Comparison of ENCODE assay signal across 13 mouse cellular contexts in genomic region chr9:72217296-72218028, GRCm38 (mm10). TPM values are rescaled to one million over a fixed set of nuclear protein-coding genes. Genes with fewer than 3 reads are reported as not detected.
DNase-seq lines count a peak whose midpoint lies in the region; ATAC-seq and TF ChIP-seq lines count a peak whose summit lies in the region.
"Had no signal": no experiment of that assay in that cellular context is flagged by ENCODE, and none has a peak within 500 bp of the region (broad histone marks: within the 10 kb centered on the region; RNA-seq: fewer than 3 reads in every experiment).

No protein-coding gene starts in this region.

- intact Hi-C loops in gastrocnemius, adult 2 months (cut with DNase I), result no loop called here

- H3K36me3 ChIP-seq in midbrain, embryonic 10.5 days, result no peaks in the 10 kb centered on the region
- no peaks in the 10 kb centered on the region for H3K36me3 ChIP-seq in midbrain, embryonic 16.5 days (ENCODE audit: control insufficient read depth, insufficient read depth, low read length)
- H3K36me3 ChIP-seq: hindbrain, embryonic 15.5 days had no signal

- H3K4me2 ChIP-seq in midbrain, embryonic 16.5 days (ENCODE audit: low read length), result no peak overlapping the region
- H3K4me2 ChIP-seq: hindbrain, embryonic 15.5 days had no signal

- no peak overlapping the region for H3K9ac ChIP-seq in midbrain, embryonic 16.5 days (ENCODE audit: low read depth, low read length)
- H3K9ac ChIP-seq: hindbrain, embryonic 15.5 days had no signal

- no peak overlapping the region for H3K4me3 ChIP-seq in midbrain, embryonic 10.5 days
- no peak overlapping the region for H3K4me3 ChIP-seq in midbrain, embryonic 16.5 days (ENCODE audit: low read depth, low read length)
- H3K4me3 ChIP-seq in gastrocnemius, adult 2 months, result no peak overlapping the region
- no peak overlapping the region for H3K4me3 ChIP-seq in cerebellum, adult 2 months (replicated peaks; ENCODE audit: insufficient read depth, low read depth, low read length)
- H3K4me3 ChIP-seq: hindbrain, embryonic 15.5 days had no signal

- TF ChIP-seq CTCF in gastrocnemius, adult 2 months (IDR thresholded peaks at IDR 0.05), result peak; percentile 48
- no peak for TF ChIP-seq CTCF in cerebellum, adult 2 months (IDR thresholded peaks at IDR 0.05; ENCODE audit: borderline replicate concordance, insufficient read depth, low read depth, low read length)

- TF ChIP-seq POLR2A in cerebellum, adult 2 months (IDR thresholded peaks at IDR 0.05; ENCODE audit: borderline replicate concordance, insufficient read depth, low read length), result no peak

- no peak overlapping the region for H3K27ac ChIP-seq in midbrain, embryonic 10.5 days (replicated peaks)
- H3K27ac ChIP-seq in midbrain, embryonic 16.5 days (ENCODE audit: low read length), result no peak overlapping the region
- H3K27ac ChIP-seq in gastrocnemius, adult 2 months, result peak overlapping the region; percentile 56
- no peak overlapping the region for H3K27ac ChIP-seq in cerebellum, adult 2 months (ENCODE audit: insufficient read depth, low read length)
- H3K27ac ChIP-seq: hindbrain, embryonic 15.5 days had no signal

- no peak for ATAC-seq in CD4-positive, CD25-positive, alpha-beta regulatory T cell, adult 4 months
- no peak for ATAC-seq in midbrain, embryonic 16.5 days
- ATAC-seq: activated CD4-positive, CD25-positive, alpha-beta regulatory T cell, adult 4 months had no signal

- H3K9me3 ChIP-seq in midbrain, embryonic 10.5 days (replicated peaks), result no peaks in the 10 kb centered on the region
- H3K9me3 ChIP-seq in midbrain, embryonic 16.5 days (replicated peaks; ENCODE audit: control insufficient read depth, low read length, poor library complexity, severe bottlenecking), result no peaks in the 10 kb centered on the region
- H3K9me3 ChIP-seq: hindbrain, embryonic 15.5 days had no signal

- DNase-seq in CD4-positive, CD25-positive, alpha-beta regulatory T cell, adult 2 months (ENCODE audit: low read depth, low spot score), result peak; percentile 5
- peak; percentile 18 for DNase-seq in midbrain, embryonic 10.5 days (ENCODE audit: low spot score)
- DNase-seq in gastrocnemius, adult 2 months, result peak; percentile 81
- DNase-seq in mesoderm, embryonic 11.5 days (ENCODE audit: low read depth, low spot score), result peak; percentile 35
- DNase-seq in layer of hippocampus, adult 9-11 months, result no peak
- DNase-seq in cerebellum, adult 2 months, result no peak
- DNase-seq: heart, adult 18-20 months; kidney, postnatal 10 days; spleen, adult 18-20 months had no signal

- peaks cover 8% of the 10 kb centered on the region for H3K4me1 ChIP-seq in midbrain, embryonic 10.5 days
- no peaks in the 10 kb centered on the region for H3K4me1 ChIP-seq in midbrain, embryonic 16.5 days (ENCODE audit: control insufficient read depth, insufficient read depth, low read length)
- no peaks in the 10 kb centered on the region for H3K4me1 ChIP-seq in cerebellum, adult 2 months (ENCODE audit: control insufficient read depth, insufficient read depth, low read length)

- no peaks in the 10 kb centered on the region for H3K27me3 ChIP-seq in midbrain, embryonic 10.5 days (ENCODE audit: low read depth, poor library complexity, severe bottlenecking)
- no peaks in the 10 kb centered on the region for H3K27me3 ChIP-seq in midbrain, embryonic 16.5 days (ENCODE audit: control insufficient read depth, insufficient read depth, low read depth, low read length)
- no peaks in the 10 kb centered on the region for H3K27me3 ChIP-seq in cerebellum, adult 2 months (ENCODE audit: control insufficient read depth, insufficient read depth, low read length)
- H3K27me3 ChIP-seq: hindbrain, embryonic 15.5 days had no signal

- WGBS in midbrain, embryonic 10.5 days, result 64% methylated on average over 11 of the region's 11 CpGs
- 66% methylated on average over 11 of the region's 11 CpGs for WGBS in midbrain, embryonic 16.5 days
- 70% methylated on average over 11 of the region's 11 CpGs for WGBS in cerebellum, adult 2 months

RNA-seq across cellular contexts. Expression of gene Zfp280d, which starts 57.2 kb away (rescaled TPM):
- 10 to 100 TPM; 57.0 to 63.1 TPM for polyA plus RNA-seq in CD4-positive, CD25-positive, alpha-beta regulatory T cell, adult 4 months (2017; shearing (Covaris generic))
- 47.4 and 51.1 TPM in 2 replicates for polyA plus RNA-seq in midbrain, embryonic 10.5 days (2016; fragmentation: Nextera tagmentation; extraction: Ambion mirVana)
- polyA plus RNA-seq in midbrain, embryonic 16.5 days (2015; fragmentation: Nextera tagmentation; extraction: Ambion mirVana), result 38.6 and 44.3 TPM in 2 replicates
- total RNA-seq in gastrocnemius, adult 2 months (2021), result 10 to 100 TPM; 18.3 to 19.5 TPM
- polyA plus RNA-seq in cerebellum, adult 2 months (2012; rRNA removed), result 54.0 and 59.0 TPM in 2 replicates

Comparison
In these comparisons a context has a peak if more than half of its experiments do, and no peak if none do; other contexts are left out.
1. DNase-seq: peak in CD4-positive, CD25-positive, alpha-beta regulatory T cell, adult 2 months (single experiment), midbrain, embryonic 10.5 days (single experiment), gastrocnemius, adult 2 months (single experiment) and mesoderm, embryonic 11.5 days (single experiment); none in layer of hippocampus, adult 9-11 months (single experiment) and cerebellum, adult 2 months (0 of 2).